Mouse (Mus musculus) ES-Bruce4 (cell line): ENCODE measurements around the gene Prss22.

Experiments used
- CTCF ChIP-seq: IDR thresholded peaks from one replicate; pipeline ENCODE4 v1.8.1; 2011; ENCODE audit warnings: low read depth, low read length
- EP300 ChIP-seq: IDR thresholded peaks from 2 replicates; pipeline ENCODE4 v1.6.1; 2011; ENCODE audit warnings: low read depth, low read length; ENCODE audit not compliant: insufficient read depth
- POLR2A ChIP-seq: IDR thresholded peaks from one replicate; pipeline ENCODE4 v1.8.1; 2011; ENCODE audit warnings: low read length; ENCODE audit not compliant: insufficient read depth

DNA sequence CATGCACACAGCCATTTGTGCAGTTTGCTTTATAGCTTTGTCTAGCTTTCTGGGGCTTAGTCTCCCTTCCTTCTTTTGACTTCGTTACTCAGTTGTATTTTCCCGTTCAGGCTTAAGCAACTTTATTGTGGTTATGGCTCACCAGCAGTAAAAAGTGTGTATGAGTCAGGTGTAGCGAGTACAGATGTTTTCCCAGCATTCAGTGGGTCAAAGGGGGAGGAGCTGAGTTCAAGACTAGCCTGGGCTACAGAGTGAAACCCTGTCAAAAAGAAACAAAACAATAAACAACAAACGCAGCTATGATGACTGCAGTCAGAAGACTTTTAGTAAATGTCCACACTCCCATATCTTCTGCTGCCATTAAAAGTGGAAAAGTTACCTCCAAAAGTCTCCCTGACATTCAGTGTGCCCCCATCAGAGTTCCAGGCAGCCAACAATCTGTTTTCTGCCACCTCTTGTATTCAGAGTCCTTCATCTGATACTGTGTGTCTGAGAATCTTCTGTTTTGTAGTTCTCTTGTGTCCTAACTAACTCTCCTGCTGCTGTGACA lies 36.3 kb downstream of the Prss22 start:
- TF ChIP-seq CTCF (no peak), POLR2A (no peak), EP300 (no peak)
